Mouse (Mus musculus) left cerebral cortex, adult 8-10 months (tissue): ENCODE measurements around the gene Glyr1. TPM values are rescaled to one million over a fixed set of nuclear protein-coding genes. Genes with fewer than 3 reads are reported as not detected.

Experiments used
- DNase-seq, 2 experiments: peaks; one replicate each; pipeline ENCODE4 v3.0.0; 2022; ENCODE audit warnings: low spot score in 2 of 2
- total RNA-seq, 4 experiments: library from RNA; stranded (reverse); gene quantifications; 2 replicates each; pipeline ENCODE4 v1.2.4; 2022

Gene Glyr1
- total RNA-seq, 4 experiments from 2014 or later, result 139 to 152 (median 147) TPM

GRCm38 (mm10) chr16:4964731-4965391, 84.8 kb downstream of the Glyr1 start:
- no peak for DNase-seq

Other genes with a start within 250 kb of the Glyr1 start
- not detected for gene 4930562C15Rik, start 214.4 kb downstream of the Glyr1 start, total RNA-seq
- 10 to 100 TPM; 74.5 to 92.0 (median 80.8) TPM for gene Ubald1, start 169.5 kb downstream of the Glyr1 start, total RNA-seq
- 100 to 1,000 TPM; 210 to 220 (median 214) TPM for gene Mgrn1, start 163.6 kb downstream of the Glyr1 start, total RNA-seq
- gene Nudt16l1, start 111.1 kb downstream of the Glyr1 start, total RNA-seq, result 10 to 100 TPM; 65.1 to 79.3 (median 69.9) TPM
- 10 to 100 TPM; 48.8 to 58.9 (median 56.3) TPM for gene Anks3, start 85.7 kb downstream of the Glyr1 start, total RNA-seq
- not detected for gene Sept12, start 52.0 kb downstream of the Glyr1 start, total RNA-seq
- gene Smim22, start 42.6 kb downstream of the Glyr1 start, total RNA-seq, result not detected
- 100 to 1,000 TPM; 160 to 204 (median 189) TPM for gene Rogdi, start 36.3 kb downstream of the Glyr1 start, total RNA-seq
- 10 to 100 TPM; 36.4 to 42.8 (median 40.3) TPM for gene Ubn1, start 194 bp upstream of the Glyr1 start, total RNA-seq
- gene Ppl, start 82.6 kb upstream of the Glyr1 start, total RNA-seq, result 1 to 10 TPM; 1.7 to 3.0 (median 1.9) TPM
- gene Sec14l5, start 97.2 kb upstream of the Glyr1 start, total RNA-seq, result 10 to 100 TPM in 1 of 4 experiments, 1 to 10 TPM in 3; 8.5 to 11.0 (median 8.9) TPM
- gene Nagpa, start 154.1 kb upstream of the Glyr1 start, total RNA-seq, result 10 to 100 TPM; 11.3 to 16.3 (median 15.5) TPM
- gene AU021092, start 172.4 kb upstream of the Glyr1 start, total RNA-seq, result 1 to 10 TPM; 4.1 to 5.7 (median 4.7) TPM
- 10 to 100 TPM; 26.4 to 34.8 (median 30.6) TPM for gene Alg1, start 183.8 kb upstream of the Glyr1 start, total RNA-seq
- 1 to 10 TPM; 3.8 to 6.8 (median 5.6) TPM for gene Eef2kmt, start 206.1 kb upstream of the Glyr1 start, total RNA-seq